Mouse (Mus musculus): ENCODE measurements around the gene Pigu.
A peak's percentile ranks its signal among the peaks of the same experiment; 100 is the strongest.

DNA sequence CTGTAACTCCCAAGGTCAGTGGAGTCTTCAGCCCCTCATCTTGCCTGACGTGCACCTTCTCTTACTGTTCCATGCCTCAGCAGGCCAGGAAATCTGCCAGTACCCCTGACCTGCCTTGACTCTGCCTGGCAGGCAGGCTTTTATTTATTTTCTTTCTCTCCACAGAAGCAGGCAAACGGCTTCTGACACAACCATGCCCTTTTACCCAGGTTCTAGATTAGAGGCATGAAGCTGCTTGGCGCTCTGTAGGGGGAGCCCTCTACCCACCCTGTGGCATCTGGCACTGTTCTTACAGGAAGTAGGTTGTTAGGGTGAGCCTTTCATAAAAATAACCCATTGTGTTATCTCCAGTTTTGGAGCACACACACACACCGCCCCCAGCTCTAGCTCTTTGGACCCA, 116.3 kb downstream of the Pigu start:
- TF ChIP-seq POLR2A (IDR thresholded peaks at IDR 0.05; ENCODE audit: extremely low read depth, insufficient read depth, low read length) (no peak), CTCF (IDR thresholded peaks at IDR 0.05; ENCODE audit: low read depth, low read length) (peak; percentile 81)
